ENCODE assay signal across 25 mouse cellular contexts in the genomic region with DNA sequence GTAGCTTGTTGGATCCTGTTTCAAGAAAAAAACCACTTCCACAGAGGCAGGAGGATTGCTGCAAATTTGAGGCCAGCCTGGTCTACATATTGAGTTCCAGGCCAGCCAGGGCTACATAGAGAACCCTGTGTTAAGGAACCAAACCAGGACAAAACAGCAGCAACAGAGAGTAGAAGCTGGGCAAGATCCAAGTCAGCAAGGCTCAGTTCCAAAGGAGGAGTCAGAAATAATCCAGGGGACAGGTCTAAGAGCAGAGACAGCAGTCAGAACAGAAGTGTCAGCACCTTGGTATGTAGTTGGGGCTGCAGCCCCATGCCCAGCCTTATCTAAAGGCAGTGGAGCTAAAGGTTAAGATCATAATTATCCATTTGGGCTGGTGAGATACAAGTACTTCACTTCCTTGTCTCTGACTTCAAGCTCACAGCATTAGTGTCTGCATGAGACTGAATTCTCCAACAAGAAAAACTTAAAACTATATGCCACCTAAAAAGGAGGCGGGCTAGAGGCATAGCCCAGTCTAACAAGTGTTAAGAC. TPM values are rescaled to one million over a fixed set of nuclear protein-coding genes. Genes with fewer than 3 reads are reported as not detected.
A peak's percentile ranks its signal among the peaks of the same experiment; 100 is the strongest.
DNase-seq lines count a peak whose midpoint lies in the region; ATAC-seq and TF ChIP-seq lines count a peak whose summit lies in the region.
"Had no signal": no experiment of that assay in that cellular context is flagged by ENCODE, and none has a peak within 500 bp of the region (broad histone marks: within the 10 kb centered on the region; RNA-seq: fewer than 3 reads in every experiment).

No protein-coding gene starts in this region.

- no peak overlapping the region for H3K4me3 ChIP-seq in heart, adult 2 months
- H3K4me3 ChIP-seq in heart, embryonic 10.5 days, result no peak overlapping the region
- H3K4me3 ChIP-seq in liver, embryonic 12.5 days, result no peak overlapping the region
- no peak overlapping the region for H3K4me3 ChIP-seq in stomach, embryonic 16.5 days (replicated peaks; ENCODE audit: low read length)
- H3K4me3 ChIP-seq: embryonic facial prominence, embryonic 10.5 days; embryonic facial prominence, embryonic 15.5 days; forebrain, embryonic 13.5 days; heart, embryonic 15.5 days; liver, embryonic 15.5 days; lung, embryonic 15.5 days; midbrain, embryonic 12.5 days had no signal

- 0 out of 2 replicates have a peak, but pooled peaks have one; percentile 17 for ATAC-seq in liver, embryonic 12.5 days
- peak; percentile 37; the same call in 1 of the 2 replicates for ATAC-seq in stomach, embryonic 16.5 days (ENCODE audit: insufficient read depth, low FRiP score)
- ATAC-seq: forebrain, embryonic 13.5 days; hindbrain, embryonic 16.5 days had no signal

- H3K4me1 ChIP-seq in heart, adult 2 months (ENCODE audit: control insufficient read depth, insufficient read depth, low read length), result peaks cover under 1% of the 10 kb centered on the region; the same call in 1 of the 2 replicates
- peaks cover 7% of the 10 kb centered on the region; the same call in 1 of the 2 replicates for H3K4me1 ChIP-seq in heart, embryonic 10.5 days
- H3K4me1 ChIP-seq in liver, embryonic 12.5 days, result peaks cover 71% of the 10 kb centered on the region
- H3K4me1 ChIP-seq in stomach, embryonic 16.5 days (ENCODE audit: control insufficient read depth, insufficient read depth, low read length), result 0 out of 2 replicates have a peak, but pooled peaks cover 2% of the 10 kb centered on the region
- H3K4me1 ChIP-seq: embryonic facial prominence, embryonic 10.5 days; embryonic facial prominence, embryonic 15.5 days; forebrain, embryonic 13.5 days; lung, embryonic 15.5 days; midbrain, embryonic 12.5 days had no signal

- TF ChIP-seq POLR2A in heart, adult 2 months (IDR thresholded peaks at IDR 0.05; ENCODE audit: insufficient read depth, low read depth, low read length), result no peak

- TF ChIP-seq CTCF in heart, adult 2 months (IDR thresholded peaks at IDR 0.05), result no peak

- no peak for DNase-seq in heart, adult 2 months
- no peak for DNase-seq in heart, embryonic 10.5 days (ENCODE audit: low spot score)
- DNase-seq in adipocyte (ENCODE audit: low spot score), result peak; percentile 64
- no peak for DNase-seq in thymus, postnatal 36 days
- DNase-seq in left cerebral cortex, postnatal 14 days (ENCODE audit: low spot score in 2 of 2), result no peak
- DNase-seq: adrenal gland, adult 2 months; adrenal gland, postnatal 36 days; cerebellum, adult 2 months; cerebellum, postnatal 25 days; kidney, adult 9 months; kidney, postnatal 10 days; layer of hippocampus, postnatal 36 days; retina, postnatal 1 day; right cerebral cortex, postnatal 14 days; thymus, adult 2 months had no signal

- H3K27me3 ChIP-seq in heart, adult 2 months (ENCODE audit: control insufficient read depth, insufficient read depth, low read length), result no peaks in the 10 kb centered on the region
- H3K27me3 ChIP-seq in heart, embryonic 10.5 days (ENCODE audit: insufficient read depth, poor library complexity, severe bottlenecking), result no peaks in the 10 kb centered on the region
- no peaks in the 10 kb centered on the region for H3K27me3 ChIP-seq in liver, embryonic 12.5 days (replicated peaks)
- H3K27me3 ChIP-seq in stomach, embryonic 16.5 days (ENCODE audit: control insufficient read depth, insufficient read depth, low read length), result no peaks in the 10 kb centered on the region
- H3K27me3 ChIP-seq: embryonic facial prominence, embryonic 15.5 days; forebrain, embryonic 13.5 days; heart, embryonic 15.5 days; liver, embryonic 15.5 days; lung, embryonic 15.5 days; midbrain, embryonic 12.5 days had no signal

- TF ChIP-seq EP300 in heart, adult 2 months (IDR thresholded peaks at IDR 0.05; ENCODE audit: insufficient read depth, low read depth, low read length), result no peak

- peaks cover 2% of the 10 kb centered on the region for H3K36me3 ChIP-seq in heart, adult 2 months (ENCODE audit: control insufficient read depth, insufficient read depth, low read length)
- H3K36me3 ChIP-seq in heart, embryonic 10.5 days, result no peaks in the 10 kb centered on the region
- H3K36me3 ChIP-seq in liver, embryonic 12.5 days, result 0 out of 2 replicates have a peak, but pooled peaks cover 16% of the 10 kb centered on the region
- no peaks in the 10 kb centered on the region for H3K36me3 ChIP-seq in stomach, embryonic 16.5 days (ENCODE audit: control insufficient read depth, insufficient read depth, low read length)
- H3K36me3 ChIP-seq: embryonic facial prominence, embryonic 10.5 days; heart, embryonic 15.5 days; lung, embryonic 15.5 days; midbrain, embryonic 12.5 days had no signal

- 100% methylated on average over 1 of the region's 1 CpGs for WGBS in heart, adult 2 months
- WGBS in heart, embryonic 10.5 days, result 87% methylated on average over 1 of the region's 1 CpGs
- 75% methylated on average over 1 of the region's 1 CpGs for WGBS in liver, embryonic 12.5 days (ENCODE audit: insufficient replicate concordance)
- WGBS in stomach, embryonic 16.5 days, result 86% methylated on average over 1 of the region's 1 CpGs

- no peak overlapping the region for H3K9ac ChIP-seq in heart, adult 2 months (ENCODE audit: low read depth, low read length)
- H3K9ac ChIP-seq in liver, embryonic 12.5 days, result peak overlapping the region; percentile 25; the same call in 1 of the 2 replicates
- no peak overlapping the region for H3K9ac ChIP-seq in stomach, embryonic 16.5 days (ENCODE audit: low read length)
- H3K9ac ChIP-seq: embryonic facial prominence, embryonic 15.5 days; forebrain, embryonic 13.5 days; heart, embryonic 15.5 days; liver, embryonic 15.5 days; lung, embryonic 15.5 days; midbrain, embryonic 12.5 days had no signal

- H3K79me2 ChIP-seq in heart, adult 2 months (replicated peaks; ENCODE audit: control insufficient read depth, insufficient read depth, low read length), result peaks cover 10% of the 10 kb centered on the region

- H3K4me2 ChIP-seq in liver, embryonic 12.5 days, result no peak overlapping the region
- no peak overlapping the region for H3K4me2 ChIP-seq in stomach, embryonic 16.5 days (ENCODE audit: low read depth, low read length)
- H3K4me2 ChIP-seq: embryonic facial prominence, embryonic 15.5 days; forebrain, embryonic 13.5 days; heart, embryonic 15.5 days; liver, embryonic 15.5 days; lung, embryonic 15.5 days; midbrain, embryonic 12.5 days had no signal

- no peaks in the 10 kb centered on the region for H3K9me3 ChIP-seq in heart, embryonic 10.5 days
- H3K9me3 ChIP-seq in liver, embryonic 12.5 days (replicated peaks), result no peaks in the 10 kb centered on the region
- no peaks in the 10 kb centered on the region for H3K9me3 ChIP-seq in stomach, embryonic 16.5 days (replicated peaks; ENCODE audit: control insufficient read depth, low read length)
- H3K9me3 ChIP-seq: embryonic facial prominence, embryonic 10.5 days; embryonic facial prominence, embryonic 15.5 days; forebrain, embryonic 13.5 days; heart, embryonic 15.5 days; liver, embryonic 15.5 days; lung, embryonic 15.5 days; midbrain, embryonic 12.5 days had no signal

- intact Hi-C loops in heart, adult 2 months (cut with DNase I), result no loop called here
- intact Hi-C loops in left cerebral cortex, postnatal 14 days (cut with DNase I), result no loop called here

- H3K27ac ChIP-seq in heart, adult 2 months, result peak overlapping the region; percentile 16; the same call in 1 of the 2 replicates
- H3K27ac ChIP-seq in heart, embryonic 10.5 days, result no peak overlapping the region
- H3K27ac ChIP-seq in liver, embryonic 12.5 days, result peak overlapping the region; percentile 39
- H3K27ac ChIP-seq in stomach, embryonic 16.5 days (ENCODE audit: low read length), result no peak overlapping the region
- H3K27ac ChIP-seq: embryonic facial prominence, embryonic 10.5 days; embryonic facial prominence, embryonic 15.5 days; forebrain, embryonic 13.5 days; heart, embryonic 15.5 days; liver, embryonic 15.5 days; lung, embryonic 15.5 days; midbrain, embryonic 12.5 days had no signal

RNA-seq across cellular contexts. Expression of a gene that starts 14.9 kb away (rescaled TPM):
- 10 to 100 TPM; 93.0 to 94.7 TPM for total RNA-seq in heart, adult 2 months (2021)
- 85.8 and 134 TPM in 2 replicates for polyA plus RNA-seq in heart, adult 2 months (2012; rRNA removed)
- polyA plus RNA-seq in heart, embryonic 10.5 days (2016; fragmentation: Nextera tagmentation; extraction: Ambion mirVana), result 33.7 and 41.5 TPM in 2 replicates
- 37.3 and 40.1 TPM in 2 replicates for polyA plus RNA-seq in liver, embryonic 12.5 days (2016; fragmentation: Nextera tagmentation; extraction: Ambion mirVana)
- 47.2 and 56.1 TPM in 2 replicates for polyA plus RNA-seq in stomach, embryonic 16.5 days (2015; fragmentation: Nextera tagmentation; extraction: Ambion mirVana)
- 10 to 100 TPM; 32.9 to 34.2 TPM for total RNA-seq in left cerebral cortex, postnatal 14 days (2021)

RNA-seq across cellular contexts. Expression of a gene that starts 46.2 kb away (rescaled TPM):
- 100 to 1,000 TPM; 219 to 225 TPM for total RNA-seq in heart, adult 2 months (2021)
- polyA plus RNA-seq in heart, adult 2 months (2012; rRNA removed), result 114 and 135 TPM in 2 replicates
- polyA plus RNA-seq in heart, embryonic 10.5 days (2016; fragmentation: Nextera tagmentation; extraction: Ambion mirVana), result 139 and 252 TPM in 2 replicates
- 28.9 and 30.0 TPM in 2 replicates for polyA plus RNA-seq in liver, embryonic 12.5 days (2016; fragmentation: Nextera tagmentation; extraction: Ambion mirVana)
- 381 and 403 TPM in 2 replicates for polyA plus RNA-seq in stomach, embryonic 16.5 days (2015; fragmentation: Nextera tagmentation; extraction: Ambion mirVana)
- 10 to 100 TPM; 19.8 to 23.2 TPM for total RNA-seq in left cerebral cortex, postnatal 14 days (2021)

Comparison
In these comparisons a context has a peak if more than half of its experiments do, and no peak if none do; other contexts are left out.
1. H3K27ac ChIP-seq: peak in heart, adult 2 months (single experiment) and liver, embryonic 12.5 days (single experiment); none in heart, embryonic 10.5 days (single experiment) and stomach, embryonic 16.5 days (single experiment).